Mouse (Mus musculus): Measurements from ENCODE around the gene Pcdh15.

Pcdh15 gene

GRCm38 (mm10) chr10:73821657-73822583 lies 722.8 kb downstream of the Pcdh15 start:
- DNase-seq (ENCODE audit: low spot score): no peak

- no peak for DNase-seq (ENCODE audit: low spot score)
These were observed 724.1 kb downstream of the Pcdh15 start for GRCm38 (mm10) chr10:73823214-73823613.

GRCm38 (mm10) chr10:73826354-73826753 lies 727.2 kb downstream of the Pcdh15 start:
- DNase-seq (ENCODE audit: low spot score): no peak

- no peak for DNase-seq (ENCODE audit: low spot score)
These were observed 729.6 kb downstream of the Pcdh15 start for GRCm38 (mm10) chr10:73828781-73829180.

GRCm38 (mm10) chr10:73844998-73845397 lies 745.9 kb downstream of the Pcdh15 start:
- DNase-seq (ENCODE audit: low spot score): no peak

DNA sequence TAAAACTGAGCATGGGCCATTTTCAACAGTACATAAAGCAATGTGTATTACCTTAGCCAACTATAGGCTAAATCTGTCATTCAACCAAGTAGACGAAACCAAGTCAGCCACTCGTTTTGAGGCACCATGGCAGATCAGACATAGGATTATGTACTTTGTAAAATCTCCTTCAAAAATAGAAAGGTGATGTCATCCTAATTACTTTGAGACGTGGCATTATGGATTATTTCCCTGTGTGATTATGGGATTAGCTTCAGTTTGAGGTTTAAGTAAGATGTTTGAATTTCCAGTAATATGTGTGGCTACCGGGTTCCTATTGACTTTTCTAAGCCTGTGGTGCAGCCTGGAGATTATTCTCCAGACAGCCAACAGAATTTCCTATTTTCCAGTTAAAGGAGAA lies 763.0 kb downstream of the Pcdh15 start:
- DNase-seq (ENCODE audit: low spot score): no peak

- DNase-seq (ENCODE audit: low spot score): no peak
These were observed 779.0 kb downstream of the Pcdh15 start for GRCm38 (mm10) chr10:73878055-73878728.

DNA sequence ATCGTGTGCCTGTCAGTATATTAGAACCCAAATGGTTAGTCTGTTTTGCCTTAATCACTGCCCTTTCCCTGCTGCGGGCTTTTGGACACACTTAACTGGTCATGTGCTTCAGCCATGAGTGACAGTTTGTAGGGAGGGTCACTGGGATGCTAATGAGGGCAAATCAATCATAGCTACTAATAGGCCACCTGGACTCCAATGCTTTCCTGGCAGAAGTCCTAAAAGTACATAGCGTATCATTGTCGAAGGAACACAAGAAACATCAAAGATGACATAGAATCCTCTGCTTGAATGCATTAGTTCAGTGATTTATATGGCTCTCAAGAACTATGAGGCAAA lies 779.6 kb downstream of the Pcdh15 start:
- no peak for DNase-seq (ENCODE audit: low spot score)

GRCm38 (mm10) chr10:73887771-73888170 lies 788.6 kb downstream of the Pcdh15 start:
- no peak for DNase-seq (ENCODE audit: low spot score)

GRCm38 (mm10) chr10:73892251-73892650 lies 793.1 kb downstream of the Pcdh15 start:
- DNase-seq (ENCODE audit: low spot score): no peak

GRCm38 (mm10) chr10:73896086-73896607 lies 797.0 kb downstream of the Pcdh15 start:
- no peak for DNase-seq (ENCODE audit: low spot score)

GRCm38 (mm10) chr10:73899165-73899564 lies 800.0 kb downstream of the Pcdh15 start:
- no peak for DNase-seq (ENCODE audit: low spot score)

DNA sequence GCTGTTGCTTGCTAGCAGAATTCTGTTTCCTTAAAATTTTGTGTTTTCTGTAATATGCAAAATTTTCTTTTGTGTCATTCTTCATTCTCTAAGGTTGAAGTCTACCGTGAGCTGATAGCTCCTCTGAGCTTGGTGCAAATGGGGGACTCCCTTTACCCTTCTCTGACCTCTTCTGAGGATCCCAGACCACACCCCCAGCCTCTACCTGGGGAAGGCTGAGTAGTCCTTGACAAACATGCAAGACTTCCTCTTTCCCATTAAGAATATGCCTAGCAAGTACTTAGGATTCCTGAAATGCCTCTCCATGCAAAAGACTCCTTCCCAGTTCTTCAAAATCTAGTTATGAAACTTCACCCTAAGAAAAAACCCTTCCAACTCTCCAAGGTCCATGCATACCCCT lies 808.5 kb downstream of the Pcdh15 start:
- no peak for DNase-seq (ENCODE audit: low spot score)

- no peak for DNase-seq (ENCODE audit: low spot score)
These were observed 809.4 kb downstream of the Pcdh15 start for GRCm38 (mm10) chr10:73908568-73908967.

DNA sequence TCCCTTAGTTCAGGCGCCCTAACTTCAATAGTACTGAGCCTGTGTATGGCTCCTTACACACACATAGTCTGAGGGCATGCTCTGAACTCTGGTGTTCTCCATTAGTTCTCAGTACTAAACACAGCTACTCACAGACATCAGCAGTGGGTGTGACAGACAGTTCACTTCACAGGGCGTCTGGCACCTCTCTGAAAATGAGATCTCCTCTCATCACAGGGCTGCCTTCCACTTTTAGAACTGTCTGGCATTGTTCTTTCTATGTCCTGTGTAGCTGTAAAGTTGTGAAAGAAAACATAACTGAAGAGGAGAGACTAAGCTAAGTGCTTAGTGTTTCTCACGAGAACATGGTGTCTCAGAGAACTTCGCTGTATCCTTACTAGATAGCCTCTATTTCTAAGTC lies 816.0 kb downstream of the Pcdh15 start:
- no peak for DNase-seq (ENCODE audit: low spot score)

DNA sequence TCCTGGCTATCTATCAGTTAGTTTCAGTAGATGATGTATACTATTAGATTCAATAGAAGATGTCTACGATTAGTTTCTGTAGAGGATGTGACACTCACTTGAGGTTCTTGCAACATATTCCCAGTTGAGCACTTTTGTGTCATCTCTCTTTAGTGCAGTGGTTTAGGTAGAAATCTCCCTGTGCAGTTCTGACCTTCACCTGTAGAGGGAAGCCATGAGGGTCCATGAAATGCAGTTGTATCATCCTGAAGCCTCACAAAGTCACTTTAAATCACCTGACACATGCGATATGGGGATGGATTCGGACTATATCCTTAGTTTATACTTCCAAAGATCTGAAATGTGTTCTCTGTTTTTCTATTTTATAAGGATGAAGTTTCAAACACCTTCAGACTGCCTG lies 822.4 kb downstream of the Pcdh15 start:
- no peak for DNase-seq (ENCODE audit: low spot score)

- DNase-seq (ENCODE audit: low spot score): no peak
These were observed 829.5 kb downstream of the Pcdh15 start for GRCm38 (mm10) chr10:73928672-73929071.

GRCm38 (mm10) chr10:73929718-73930117 lies 830.6 kb downstream of the Pcdh15 start:
- no peak for DNase-seq (ENCODE audit: low spot score)

DNA sequence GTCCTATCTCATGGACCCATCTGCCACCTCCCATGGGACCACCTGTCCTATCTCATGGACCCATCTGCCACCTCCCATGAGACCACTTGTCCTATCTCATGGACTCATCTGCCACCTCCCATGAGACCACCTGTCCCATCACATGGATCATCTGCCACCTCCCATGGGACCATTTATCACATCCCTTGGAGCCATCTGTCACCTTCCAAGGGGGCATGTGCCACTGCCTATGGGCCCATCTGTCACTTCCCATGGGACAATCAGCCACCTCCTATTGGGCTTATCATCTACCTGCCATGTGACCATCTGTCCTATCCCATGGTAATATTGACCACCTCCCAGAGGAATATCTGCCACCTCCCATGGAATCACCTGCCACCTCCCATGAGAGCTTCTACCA lies 832.0 kb downstream of the Pcdh15 start:
- no peak for DNase-seq (ENCODE audit: low spot score)

GRCm38 (mm10) chr10:73931996-73932679 lies 833.0 kb downstream of the Pcdh15 start:
- DNase-seq (ENCODE audit: low spot score): no peak

- no peak for DNase-seq (ENCODE audit: low spot score)
These were observed 837.0 kb downstream of the Pcdh15 start for GRCm38 (mm10) chr10:73936121-73936520.

GRCm38 (mm10) chr10:73938989-73939388 lies 839.8 kb downstream of the Pcdh15 start:
- no peak for DNase-seq (ENCODE audit: low spot score)

DNA sequence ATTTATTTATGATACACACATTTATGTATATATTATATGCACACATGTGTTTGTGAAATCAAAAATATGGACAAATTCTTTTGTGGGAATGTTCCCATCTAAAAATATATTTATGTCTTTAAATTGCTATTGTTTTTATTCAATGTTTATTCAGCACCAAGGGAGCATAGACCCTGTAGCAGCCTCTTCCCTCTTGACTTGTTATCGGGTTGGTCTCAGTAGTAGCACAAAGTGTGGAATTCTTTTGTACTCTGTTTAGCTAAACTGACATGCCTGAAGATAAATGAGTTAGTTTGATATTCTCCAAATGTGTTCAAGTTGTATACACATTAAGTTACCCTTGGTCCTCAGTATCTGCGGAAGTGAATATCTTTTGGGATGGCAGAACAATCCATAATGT lies 848.7 kb downstream of the Pcdh15 start:
- DNase-seq (ENCODE audit: low spot score): no peak

All from urinary bladder, postnatal 25 days (tissue).